ENCODE assay signal across 10 mouse cellular contexts in the genomic region with DNA sequence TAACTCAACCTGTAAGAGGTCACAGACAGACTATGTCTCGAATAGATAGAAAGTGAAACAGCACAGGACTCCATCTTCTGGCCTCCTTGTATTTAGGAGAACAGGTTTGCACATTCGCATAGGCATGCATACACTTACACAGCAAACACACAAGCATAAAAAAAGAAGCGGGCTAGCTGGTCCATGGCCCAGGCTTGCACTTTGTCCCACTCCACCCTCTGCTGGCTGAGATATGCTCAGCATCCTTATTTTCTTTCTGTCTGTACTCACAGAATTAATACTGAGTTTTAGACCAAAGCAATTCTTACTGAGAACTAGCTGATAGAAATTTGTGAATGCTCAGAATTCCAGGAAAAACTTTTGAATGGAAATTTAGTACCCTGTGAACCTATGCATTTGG. TPM values are rescaled to one million over a fixed set of nuclear protein-coding genes. Genes with fewer than 3 reads are reported as not detected.
A peak's percentile ranks its signal among the peaks of the same experiment; 100 is the strongest.
DNase-seq lines count a peak whose midpoint lies in the region; ATAC-seq and TF ChIP-seq lines count a peak whose summit lies in the region.
"Had no signal": no experiment of that assay in that cellular context is flagged by ENCODE, and none has a peak within 500 bp of the region (broad histone marks: within the 10 kb centered on the region; RNA-seq: fewer than 3 reads in every experiment).

No protein-coding gene starts in this region.

- no peaks in the 10 kb centered on the region for H3K27me3 ChIP-seq in hindbrain, postnatal 0 days (ENCODE audit: insufficient read depth, low read length)
- no peaks in the 10 kb centered on the region for H3K27me3 ChIP-seq in hindbrain, embryonic 14.5 days (ENCODE audit: control insufficient read depth, insufficient read depth, low read length)
- H3K27me3 ChIP-seq in MEL (ENCODE audit: control insufficient read depth in 1 of 2, insufficient read depth in 2 of 2, low read length in 2 of 2), result no peaks in the 10 kb centered on the region
- H3K27me3 ChIP-seq in lung, embryonic 14.5 days (ENCODE audit: insufficient read depth, low read length), result no peaks in the 10 kb centered on the region

- H3K79me2 ChIP-seq in MEL (ENCODE audit: control insufficient read depth, insufficient read depth, low read length, poor library complexity), result peaks cover 26% of the 10 kb centered on the region

- H3K9me3 ChIP-seq in hindbrain, postnatal 0 days (ENCODE audit: low read length), result no peaks in the 10 kb centered on the region
- no peaks in the 10 kb centered on the region for H3K9me3 ChIP-seq in hindbrain, embryonic 14.5 days (ENCODE audit: control insufficient read depth, low read length)
- H3K9me3 ChIP-seq in MEL (replicated peaks; ENCODE audit: insufficient read depth, low read length), result no peaks in the 10 kb centered on the region
- H3K9me3 ChIP-seq in lung, embryonic 14.5 days (ENCODE audit: low read depth, low read length), result no peaks in the 10 kb centered on the region
- H3K9me3 ChIP-seq: limb, embryonic 10.5 days had no signal

- H3K9ac ChIP-seq in hindbrain, postnatal 0 days (replicated peaks; ENCODE audit: low read length), result no peak overlapping the region
- H3K9ac ChIP-seq in hindbrain, embryonic 14.5 days, result no peak overlapping the region
- no peak overlapping the region for H3K9ac ChIP-seq in MEL (ENCODE audit: control insufficient read depth, low read depth, low read length, poor library complexity, severe bottlenecking)
- H3K9ac ChIP-seq in lung, embryonic 14.5 days, result no peak overlapping the region

- peak; percentile 50 for TF ChIP-seq RAD21 in MEL (IDR thresholded peaks at IDR 0.05; ENCODE audit: low read depth, low read length)

- H3K4me1 ChIP-seq in hindbrain, postnatal 0 days (ENCODE audit: insufficient read depth, low read length), result peaks cover 13% of the 10 kb centered on the region
- H3K4me1 ChIP-seq in hindbrain, embryonic 14.5 days (replicated peaks; ENCODE audit: control insufficient read depth, insufficient read depth, low read length), result peaks cover 17% of the 10 kb centered on the region
- peaks cover 6 to 21% of the 10 kb centered on the region in 2 experiments; a peak in 3 of 4 replicates for H3K4me1 ChIP-seq in MEL (ENCODE audit: control insufficient read depth in 1 of 2, insufficient read depth in 2 of 2, low read length in 2 of 2)
- H3K4me1 ChIP-seq in lung, embryonic 14.5 days (ENCODE audit: insufficient read depth), result peaks cover 10% of the 10 kb centered on the region; the same call in 1 of the 2 replicates

- no peak for DNase-seq in hindbrain, postnatal 0 days (ENCODE audit: low spot score)
- no peak for DNase-seq in hindbrain, embryonic 14.5 days (ENCODE audit: low spot score)
- DNase-seq in A20 (ENCODE audit: low read depth, low spot score) (peak; percentile 60), MEL (ENCODE audit: low read depth, low spot score) (peak; percentile 64)
- DNase-seq in lung, embryonic 14.5 days, result peak; percentile 51
- DNase-seq in urinary bladder, postnatal 25 days (ENCODE audit: low spot score), result no peak
- DNase-seq: right cerebral cortex, postnatal 4 days had no signal

- no peak for TF ChIP-seq POLR2A in MEL (IDR thresholded peaks at IDR 0.05; ENCODE audit: control insufficient read depth in 1 of 2, insufficient read depth in 1 of 2, low read depth in 1 of 2, low read length in 2 of 2, poor library complexity in 1 of 2)

- no peak overlapping the region for H3K4me2 ChIP-seq in hindbrain, postnatal 0 days (ENCODE audit: low read depth, low read length)
- H3K4me2 ChIP-seq in hindbrain, embryonic 14.5 days (replicated peaks), result no peak overlapping the region
- H3K4me2 ChIP-seq in lung, embryonic 14.5 days, result no peak overlapping the region

- H3K27ac ChIP-seq in hindbrain, postnatal 0 days, result no peak overlapping the region
- H3K27ac ChIP-seq in hindbrain, embryonic 14.5 days, result no peak overlapping the region
- H3K27ac ChIP-seq in MEL (ENCODE audit: control insufficient read depth, low read depth, low read length), result no peak overlapping the region
- no peak overlapping the region for H3K27ac ChIP-seq in lung, embryonic 14.5 days (ENCODE audit: low read depth)
- H3K27ac ChIP-seq: limb, embryonic 10.5 days had no signal

- no peaks in the 10 kb centered on the region for H3K36me3 ChIP-seq in hindbrain, postnatal 0 days (ENCODE audit: insufficient read depth, low read length)
- peaks cover 8% of the 10 kb centered on the region; the same call in 1 of the 2 replicates for H3K36me3 ChIP-seq in hindbrain, embryonic 14.5 days (replicated peaks; ENCODE audit: control insufficient read depth, insufficient read depth)
- peaks cover 2 to 24% of the 10 kb centered on the region in 2 experiments; a peak in 3 of 4 replicates for H3K36me3 ChIP-seq in MEL (ENCODE audit: control insufficient read depth in 1 of 2, insufficient read depth in 2 of 2, low read length in 2 of 2)
- no peaks in the 10 kb centered on the region for H3K36me3 ChIP-seq in lung, embryonic 14.5 days (ENCODE audit: insufficient read depth)

- no peak for ATAC-seq in hindbrain, postnatal 0 days
- no peak for ATAC-seq in hindbrain, embryonic 14.5 days (ENCODE audit: low FRiP score)
- ATAC-seq in lung, embryonic 14.5 days (ENCODE audit: insufficient read depth), result no peak
- no peak for ATAC-seq in cerebellum, adult (ENCODE audit: insufficient number of reproducible peaks, low FRiP score, low TSS enrichment)
- ATAC-seq: midbrain, embryonic 16.5 days had no signal

- no peak overlapping the region for H3K4me3 ChIP-seq in hindbrain, postnatal 0 days (ENCODE audit: low read length)
- no peak overlapping the region for H3K4me3 ChIP-seq in hindbrain, embryonic 14.5 days (replicated peaks; ENCODE audit: low read length)
- no peak overlapping the region for H3K4me3 ChIP-seq in MEL (ENCODE audit: control insufficient read depth in 1 of 2, insufficient read depth in 1 of 2, low read depth in 2 of 2, low read length in 2 of 2)
- no peak overlapping the region for H3K4me3 ChIP-seq in lung, embryonic 14.5 days (ENCODE audit: low read depth, low read length)
- H3K4me3 ChIP-seq: limb, embryonic 10.5 days had no signal

- no peak for TF ChIP-seq EP300 in MEL (IDR thresholded peaks at IDR 0.05; ENCODE audit: low read depth in 1 of 2, low read length in 2 of 2)

- peak; percentile 48 for TF ChIP-seq CTCF in hindbrain, postnatal 0 days (IDR thresholded peaks at IDR 0.05; ENCODE audit: low read depth)
- peak; percentile 45 to 63 (median 54) for TF ChIP-seq CTCF in MEL (IDR thresholded peaks at IDR 0.05 in 2 of 3, conservative IDR thresholded peaks at IDR 0.05 in 1 of 3; ENCODE audit: control insufficient read depth in 1 of 3, insufficient read depth in 1 of 3, low read depth in 2 of 3, low read length in 3 of 3, poor library complexity in 1 of 3, severe bottlenecking in 1 of 3)
- TF ChIP-seq CTCF in lung, embryonic 14.5 days (IDR thresholded peaks at IDR 0.05; ENCODE audit: low read depth), result peak; percentile 45; the same call in 1 of the 2 replicates

- 70% methylated on average over 3 of the region's 3 CpGs for WGBS in hindbrain, postnatal 0 days
- WGBS in hindbrain, embryonic 14.5 days, result 69% methylated on average over 3 of the region's 3 CpGs
- WGBS in lung, embryonic 14.5 days, result 58% methylated on average over 3 of the region's 3 CpGs

TF ChIP-seq in MEL, 35 proteins besides CTCF, POLR2A, EP300 and RAD21:
- TF ChIP-seq GATA1 (IDR thresholded peaks at IDR 0.05; ENCODE audit: low read depth, low read length) (no peak), ZC3H11A (IDR thresholded peaks at IDR 0.05; ENCODE audit: low read depth, low read length) (peak; percentile 17; the same call in 1 of the 2 replicates), USF2 (IDR thresholded peaks at IDR 0.05; ENCODE audit: borderline replicate concordance in 1 of 2, insufficient read depth in 1 of 2, low read depth in 1 of 2, low read length in 2 of 2) (no peak), SMC3 (IDR thresholded peaks at IDR 0.05; ENCODE audit: low read depth, low read length) (peak; percentile 62)

RNA-seq across cellular contexts. Expression of gene Wars, which starts 2.0 kb away (rescaled TPM):
- total RNA-seq in hindbrain, postnatal 0 days (2014; rRNA removed), result 114 and 123 TPM in 2 replicates
- polyA plus RNA-seq in hindbrain, postnatal 0 days (2015; fragmentation: Nextera tagmentation; extraction: Ambion mirVana), result 92.4 and 95.4 TPM in 2 replicates
- 101 and 111 TPM in 2 replicates for polyA plus RNA-seq in hindbrain, embryonic 14.5 days (2014; fragmentation: Nextera tagmentation; extraction: Ambion mirVana)
- total RNA-seq in MEL (2012; rRNA removed), result 82.5 and 85.7 TPM in 2 replicates
- 100 to 1,000 TPM in 1 of 2 experiments, 10 to 100 TPM in 1; 98.4 to 836 TPM for polyA plus RNA-seq in MEL (2012; ENCODE audit: insufficient read depth in 1 of 2, insufficient read length in 2 of 2, low read depth in 1 of 2, low replicate concordance in 2 of 2, missing spikeins in 1 of 2)
- 94.9 and 101 TPM in 2 replicates for polyA plus RNA-seq in lung, embryonic 14.5 days (2014; fragmentation: Nextera tagmentation; extraction: Ambion mirVana)

RNA-seq across cellular contexts. Expression of gene Wdr25, which starts 2.6 kb away (rescaled TPM):
- 5.8 and 7.4 TPM in 2 replicates for total RNA-seq in hindbrain, postnatal 0 days (2014; rRNA removed)
- polyA plus RNA-seq in hindbrain, postnatal 0 days (2015; fragmentation: Nextera tagmentation; extraction: Ambion mirVana), result 4.7 and 5.4 TPM in 2 replicates
- polyA plus RNA-seq in hindbrain, embryonic 14.5 days (2014; fragmentation: Nextera tagmentation; extraction: Ambion mirVana), result 1.8 and 4.0 TPM in 2 replicates
- total RNA-seq in MEL (2012; rRNA removed), result 8.7 and 9.9 TPM in 2 replicates
- polyA plus RNA-seq in MEL (2012; ENCODE audit: insufficient read depth in 1 of 2, insufficient read length in 2 of 2, low read depth in 1 of 2, low replicate concordance in 2 of 2, missing spikeins in 1 of 2), result 10 to 100 TPM in 1 of 2 experiments, not detected in 1; 10.8 TPM
- polyA plus RNA-seq in lung, embryonic 14.5 days (2014; fragmentation: Nextera tagmentation; extraction: Ambion mirVana), result 5.7 and 8.0 TPM in 2 replicates

Comparison
In these comparisons a context has a peak if more than half of its experiments do, and no peak if none do; other contexts are left out.
1. DNase-seq: peak in A20 (single experiment), MEL (single experiment) and lung, embryonic 14.5 days (single experiment); none in hindbrain, postnatal 0 days (single experiment), hindbrain, embryonic 14.5 days (single experiment) and urinary bladder, postnatal 25 days (single experiment).
2. Peak in every context shown above with its lines, with median percentiles within 50 percentile points of each other: CTCF ChIP-seq.